ENCODE assay signal across 8 mouse cellular contexts in genomic region chr11:83852016-83852355, GRCm38 (mm10). TPM values are rescaled to one million over a fixed set of nuclear protein-coding genes. Genes with fewer than 3 reads are reported as not detected.
DNase-seq lines count a peak whose midpoint lies in the region; ATAC-seq lines count a peak whose summit lies in the region.

No protein-coding gene starts in this region.

- H3K4me2 ChIP-seq in kidney, embryonic 15.5 days, result peak overlapping the region; percentile 51

- peaks cover 88% of the 10 kb centered on the region for H3K27me3 ChIP-seq in heart, embryonic 10.5 days (ENCODE audit: insufficient read depth, poor library complexity, severe bottlenecking)
- peaks cover 88% of the 10 kb centered on the region for H3K27me3 ChIP-seq in kidney, embryonic 15.5 days

- no peaks in the 10 kb centered on the region for H3K9me3 ChIP-seq in heart, embryonic 10.5 days
- no peaks in the 10 kb centered on the region for H3K9me3 ChIP-seq in kidney, embryonic 15.5 days (replicated peaks)

- peak overlapping the region; percentile 52 for H3K4me3 ChIP-seq in heart, embryonic 10.5 days
- H3K4me3 ChIP-seq in kidney, embryonic 15.5 days (replicated peaks), result peak overlapping the region; percentile 58

- 0 out of 2 replicates have a peak, but pooled peaks have one; percentile 16 for ATAC-seq in kidney, embryonic 15.5 days (replicated peaks; ENCODE audit: low FRiP score)
- no peak for ATAC-seq in frontal cortex, adult (ENCODE audit: low TSS enrichment)

- H3K4me1 ChIP-seq in heart, embryonic 10.5 days, result peaks cover 39% of the 10 kb centered on the region
- H3K4me1 ChIP-seq in kidney, embryonic 15.5 days, result peaks cover 34% of the 10 kb centered on the region

- H3K27ac ChIP-seq in heart, embryonic 10.5 days, result no peak overlapping the region; the same call in 1 of the 2 replicates
- H3K27ac ChIP-seq in kidney, embryonic 15.5 days, result peak overlapping the region; percentile 93

- H3K36me3 ChIP-seq in heart, embryonic 10.5 days, result no peaks in the 10 kb centered on the region
- no peaks in the 10 kb centered on the region for H3K36me3 ChIP-seq in kidney, embryonic 15.5 days

- DNase-seq in heart, embryonic 10.5 days (ENCODE audit: low spot score), result no peak
- no peak for DNase-seq in heart, adult 8-10 months (ENCODE audit: low spot score)
- peak; percentile 60 for DNase-seq in embryo, embryonic 10.5 days (ENCODE audit: low spot score)
- peak; percentile 14 for DNase-seq in lung, postnatal 10 days
- no peak for DNase-seq in spleen, postnatal 14 days (ENCODE audit: low spot score in 2 of 2)
- no peak for DNase-seq in gastrocnemius, adult 8-10 months (ENCODE audit: low spot score in 2 of 2)

- under 1% methylated on average over 24 of the region's 24 CpGs for WGBS in heart, embryonic 10.5 days
- WGBS in kidney, embryonic 15.5 days, result 2% methylated on average over 24 of the region's 24 CpGs

- H3K9ac ChIP-seq in kidney, embryonic 15.5 days, result peak overlapping the region; percentile 60

RNA-seq across cellular contexts. Expression of gene Hnf1b, which starts 2.1 kb away (rescaled TPM):
- 0.14 and 2.0 TPM in 2 replicates for polyA plus RNA-seq in heart, embryonic 10.5 days (2016; fragmentation: Nextera tagmentation; extraction: Ambion mirVana)
- total RNA-seq in heart, adult 8-10 months (2022), result not detected
- polyA plus RNA-seq in kidney, embryonic 15.5 days (2015; fragmentation: Nextera tagmentation; extraction: Ambion mirVana), result 78.5 and 83.3 TPM in 2 replicates
- not detected for total RNA-seq in gastrocnemius, adult 8-10 months (2022)

Comparison
In these comparisons a context has a peak if more than half of its experiments do, and no peak if none do; other contexts are left out.
1. DNase-seq: peak in embryo, embryonic 10.5 days (single experiment) and lung, postnatal 10 days (single experiment); none in heart, embryonic 10.5 days (single experiment), heart, adult 8-10 months (single experiment), spleen, postnatal 14 days (0 of 2) and gastrocnemius, adult 8-10 months (0 of 2).